Mouse (Mus musculus) small intestine, adult 2 months (tissue): Measurements from ENCODE around the gene Acap2. TPM values are rescaled to one million over a fixed set of nuclear protein-coding genes. Genes with fewer than 3 reads are reported as not detected.

Source experiments
- H3K27ac ChIP-seq: fragments of 200-500 bp; 2 replicates; pipeline ENCODE4 v1.5.1; 2012; ENCODE audit warnings: low read depth, low read length, control low read depth, inconsistent platforms; ENCODE audit not compliant: insufficient read depth
- H3K27me3 ChIP-seq: fragments of 200-500 bp; 2 replicates; pipeline ENCODE4 v1.6.1; 2012; ENCODE audit warnings: mild to moderate bottlenecking, moderate library complexity, low read length, inconsistent platforms; ENCODE audit not compliant: control insufficient read depth, insufficient read depth
- H3K36me3 ChIP-seq: fragments of 200-500 bp; 2 replicates; pipeline ENCODE4 v1.6.1; 2012; ENCODE audit warnings: mild to moderate bottlenecking, low read length, control low read depth, inconsistent platforms; ENCODE audit not compliant: control insufficient read depth, insufficient read depth
- H3K4me1 ChIP-seq: fragments of 200-500 bp; 2 replicates; pipeline ENCODE4 v1.6.1; 2012; ENCODE audit warnings: low read length, inconsistent platforms, mixed read lengths; ENCODE audit not compliant: control insufficient read depth, insufficient read depth, insufficient read length
- H3K4me3 ChIP-seq: fragments of 200-500 bp; 2 replicates; pipeline ENCODE4 v1.5.1; 2012; ENCODE audit warnings: low read depth, mild to moderate bottlenecking, control low read depth, inconsistent platforms, low read length, moderate library complexity
- CTCF ChIP-seq: fragments of 200-500 bp; IDR thresholded peaks from 2 replicates; pipeline ENCODE4 v1.5.1; 2012; ENCODE audit warnings: low read depth, mild to moderate bottlenecking, control low read depth, inconsistent platforms, low read length, moderate library complexity, mixed read lengths; ENCODE audit not compliant: insufficient replicate concordance, insufficient read length; ENCODE audit errors: extremely low read depth
- POLR2A ChIP-seq: fragments of 200-500 bp; IDR thresholded peaks from 2 replicates; pipeline ENCODE4 v1.6.1; 2012; ENCODE audit warnings: low read depth, mild to moderate bottlenecking, control low read depth, inconsistent platforms, low read length, moderate library complexity
- WGBS: fragments of 180-500 bp; shearing (Covaris S2); methylation state at CpG from one replicate; pipeline ENCODE4 v1.1.7; 2018; 5-methylcytosine and 5-hydroxymethylcytosine counted together
- polyA plus RNA-seq: library from polyadenylated mRNA; depleted of rRNA; stranded (reverse); fragments of >200 nt; gene quantifications from 2 replicates; pipeline ENCODE4 v1.2.3, GENCODE M21; 2012; rRNA removed

Gene Acap2
- polyA plus RNA-seq, 1 experiment: 9.1 TPM

DNA sequence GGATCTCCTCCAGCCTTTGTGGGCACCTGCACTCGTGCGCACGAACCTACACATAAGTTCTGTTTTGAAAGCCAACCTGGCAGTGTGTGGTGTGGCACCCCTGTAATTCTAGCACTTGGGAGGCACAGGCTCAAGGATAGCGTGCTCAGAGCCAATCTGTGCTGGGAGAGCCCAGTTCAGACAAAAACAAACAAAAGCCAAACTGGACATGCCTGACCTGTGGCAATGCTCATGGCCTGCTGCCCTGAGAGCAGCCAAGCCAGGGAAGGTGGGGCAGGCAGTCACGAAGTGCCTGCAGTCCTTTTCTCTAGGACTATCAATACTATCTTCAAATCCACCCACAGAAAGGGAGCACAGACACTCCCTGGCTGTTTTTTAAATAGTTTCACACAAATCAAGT, 157.9 kb downstream of the Acap2 start:
- TF ChIP-seq CTCF (no peak), POLR2A (no peak)
- 90% methylated on average over 5 of the region's 5 CpGs for WGBS
- no peaks in the 10 kb centered on the region for H3K27me3 ChIP-seq
- no peaks in the 10 kb centered on the region; the same call in 1 of the 2 replicates for H3K36me3 ChIP-seq
- H3K4me1 ChIP-seq: no peaks in the 10 kb centered on the region; the same call in 1 of the 2 replicates
- no peak overlapping the region for H3K4me3 ChIP-seq
- H3K27ac ChIP-seq: no peak overlapping the region

Other genes starting within 250 kb of the Acap2 start
- gene Xxylt1, start 119.8 kb downstream of the Acap2 start, polyA plus RNA-seq: 7.6 and 7.8 TPM in 2 replicates
- 26.9 and 83.9 TPM in 2 replicates for gene Ppp1r2, start 74.0 kb upstream of the Acap2 start, polyA plus RNA-seq
- gene Apod, start 113.6 kb upstream of the Acap2 start, polyA plus RNA-seq: 0.06 and 0.35 TPM in 2 replicates
- gene Bdh1, start 221.0 kb upstream of the Acap2 start, polyA plus RNA-seq: 51.0 and 83.3 TPM in 2 replicates